Mouse (Mus musculus) forelimb bud, embryonic 11.5 days (tissue): Measurements from ENCODE around the gene Mettl16.
"Not testable (repeated sequence)": the region's sequence is repeated elsewhere in the genome, so short reads cannot be mapped to it uniquely, and the experiment has no call there.

ENCODE experiments used
- DNase-seq: peaks from one replicate; pipeline ENCODE4 v3.0.0-alpha.2; 2012; ENCODE audit warnings: low read depth, low spot score

Gene Mettl16

GRCm38 (mm10) chr11:74792874-74793273 lies 22.2 kb downstream of the Mettl16 start:
- no peak for DNase-seq

DNA sequence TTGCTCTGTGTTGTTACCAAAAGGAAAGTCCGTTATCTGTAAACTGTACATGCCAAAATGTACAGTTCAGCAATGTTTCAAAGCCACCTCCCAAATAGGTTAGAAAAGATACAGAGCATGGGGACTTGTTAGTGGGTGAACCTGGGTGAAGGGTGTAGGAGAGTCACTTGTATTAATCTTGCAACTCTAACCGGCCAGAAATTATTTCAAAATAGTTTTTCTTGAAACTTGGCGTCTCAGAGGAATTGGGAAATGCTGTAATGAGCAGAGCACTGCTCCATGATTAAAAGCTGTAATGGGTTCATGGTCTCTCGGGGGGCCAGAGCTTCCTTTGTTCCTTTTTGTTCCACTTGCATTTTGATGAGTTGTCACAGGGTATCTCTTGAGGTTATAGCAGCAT lies 30.0 kb downstream of the Mettl16 start:
- no peak for DNase-seq

DNA sequence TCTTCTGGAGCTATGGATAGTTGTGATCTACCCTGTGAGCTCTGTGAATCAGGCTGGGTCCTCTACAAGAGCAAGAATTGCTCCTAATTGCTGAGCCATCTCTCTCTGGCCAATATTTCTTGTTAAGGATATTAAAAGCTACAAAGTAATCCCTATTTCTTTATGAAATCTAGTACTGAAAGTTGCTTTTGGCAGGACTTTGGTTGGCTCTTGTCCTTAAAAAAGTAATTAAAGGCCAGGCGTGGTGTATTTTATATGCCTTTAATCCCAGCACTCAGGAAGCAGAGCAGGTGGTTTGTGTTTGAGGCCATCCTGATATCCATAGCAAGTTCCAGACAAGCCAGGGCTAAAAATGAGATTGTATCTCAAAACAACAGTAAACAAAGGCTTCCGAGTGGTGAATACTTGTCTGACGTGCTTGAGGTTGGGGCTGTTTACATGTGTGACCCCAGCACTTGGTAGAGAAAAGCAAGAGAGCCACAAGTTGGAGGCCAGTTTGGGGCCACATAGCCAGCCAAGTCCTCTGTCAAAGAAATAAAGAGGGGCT lies 33.5 kb downstream of the Mettl16 start:
- DNase-seq, result no peak

GRCm38 (mm10) chr11:74807246-74807882 lies 36.7 kb downstream of the Mettl16 start:
- no peak for DNase-seq

DNA sequence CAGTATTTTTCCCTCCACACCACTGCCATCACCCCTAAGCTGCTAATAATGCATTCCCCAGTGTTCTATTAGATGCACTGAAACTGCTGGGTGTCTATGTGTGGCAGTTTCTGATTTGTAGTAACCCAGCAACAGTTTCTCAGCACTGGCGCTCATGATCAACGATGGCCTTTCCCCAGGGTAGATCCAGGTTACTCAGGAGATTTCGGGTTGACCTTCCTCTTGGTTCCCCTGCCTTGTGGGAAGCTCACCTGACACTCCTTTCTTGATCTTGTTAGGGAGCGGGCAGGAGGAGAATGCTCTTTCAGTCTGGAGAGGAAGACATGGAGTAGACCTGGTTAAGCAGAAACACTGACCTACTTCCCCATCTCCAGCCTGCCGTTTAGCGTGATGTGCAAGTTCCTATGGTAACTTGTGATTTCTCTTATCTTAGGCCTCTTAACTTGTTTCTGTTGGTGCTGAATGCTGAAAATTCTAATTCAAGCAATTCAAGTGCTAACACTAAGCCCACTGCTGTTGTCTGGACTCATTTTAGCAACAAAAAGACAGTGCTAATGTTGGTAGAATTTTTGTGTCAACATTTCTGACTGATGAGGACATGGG lies 37.7 kb downstream of the Mettl16 start:
- no peak for DNase-seq

GRCm38 (mm10) chr11:74810134-74810533 lies 39.5 kb downstream of the Mettl16 start:
- no peak for DNase-seq

- not testable (repeated sequence) for DNase-seq
Measured at GRCm38 (mm10) chr11:74811027-74811426, 40.4 kb downstream of the Mettl16 start.

- DNase-seq, result no peak
Measured at GRCm38 (mm10) chr11:74811538-74811937, 40.9 kb downstream of the Mettl16 start.

- no peak for DNase-seq
Measured at GRCm38 (mm10) chr11:74815795-74816194, 45.2 kb downstream of the Mettl16 start.

GRCm38 (mm10) chr11:74820921-74821320 lies 50.3 kb downstream of the Mettl16 start:
- DNase-seq, result no peak

GRCm38 (mm10) chr11:74821463-74821862 lies 50.8 kb downstream of the Mettl16 start:
- DNase-seq, result no peak

DNA sequence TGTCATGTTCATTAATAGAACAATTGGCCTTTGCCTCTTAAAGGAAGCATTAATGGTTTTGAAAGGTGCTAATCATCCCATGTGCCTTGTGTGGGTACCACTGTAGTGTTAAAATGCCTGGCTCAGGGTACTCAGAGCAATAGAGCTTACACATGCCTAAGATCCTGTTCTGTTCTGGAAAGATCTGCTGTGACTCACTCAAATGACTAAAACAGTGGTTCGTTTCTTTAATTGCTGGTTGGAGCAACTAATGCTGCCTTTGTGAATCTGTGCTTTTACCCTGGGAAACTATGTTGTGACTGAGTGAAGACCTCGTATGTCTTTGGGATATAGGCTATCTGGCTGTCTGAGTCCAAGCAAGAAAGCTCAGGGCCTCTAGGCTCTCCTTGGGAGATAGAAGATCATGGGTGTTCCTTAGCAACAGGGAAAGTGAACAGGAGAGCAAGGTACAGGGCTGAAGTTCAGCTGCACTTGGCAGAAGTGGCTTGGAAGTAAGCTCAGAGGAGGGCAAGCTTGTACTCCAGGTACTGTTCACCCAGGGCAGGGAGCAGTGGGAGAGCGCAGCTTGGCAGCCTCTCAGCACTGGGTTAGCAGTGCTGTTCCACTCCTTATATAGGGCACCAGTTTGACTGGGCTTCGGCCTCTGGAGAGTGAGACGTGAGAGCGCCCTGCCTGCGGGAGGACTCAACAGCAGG lies 52.3 kb downstream of the Mettl16 start:
- no peak for DNase-seq

DNA sequence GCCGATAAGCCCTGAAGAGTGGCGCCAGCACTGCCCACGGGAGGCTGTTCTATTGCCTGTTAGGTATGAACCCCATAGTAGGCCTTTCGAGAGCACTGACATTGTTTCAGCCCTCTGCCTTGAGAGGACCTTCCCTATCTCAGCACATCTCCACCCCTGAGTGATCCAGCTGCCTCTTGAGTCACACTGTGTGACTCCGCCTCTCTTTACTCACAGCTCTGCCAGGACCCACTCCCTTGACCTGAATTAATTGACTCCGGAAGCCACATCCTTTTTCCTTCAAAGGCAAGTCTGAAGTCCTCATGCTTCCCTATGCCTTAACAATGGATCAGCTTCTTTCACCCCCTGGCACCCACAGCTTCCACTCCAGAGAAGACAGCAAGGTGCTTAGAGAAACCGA lies 55.5 kb downstream of the Mettl16 start:
- no peak for DNase-seq

DNA sequence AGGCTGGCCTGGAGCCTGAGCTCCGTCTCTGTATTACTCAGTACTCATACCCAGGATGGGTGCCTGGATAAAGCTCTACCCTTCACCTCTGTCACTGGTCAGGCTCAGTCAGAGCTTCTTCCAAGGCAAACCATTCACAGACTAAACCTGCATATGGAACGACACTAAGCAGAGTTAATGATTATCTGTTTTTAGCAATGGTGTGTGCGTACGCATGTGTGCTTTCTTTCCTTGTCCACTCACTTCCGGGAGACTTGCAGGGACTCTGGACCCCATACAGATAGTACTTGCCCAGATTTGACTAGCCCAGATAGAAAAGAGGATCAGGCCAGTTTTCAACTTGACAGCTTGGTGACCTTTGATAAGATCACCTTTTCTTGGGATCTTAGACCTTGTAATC lies 56.1 kb downstream of the Mettl16 start:
- no peak for DNase-seq

- no peak for DNase-seq
Measured at GRCm38 (mm10) chr11:74827791-74828403, 57.3 kb downstream of the Mettl16 start.

- no peak for DNase-seq
Measured at GRCm38 (mm10) chr11:74828404-74828931, 57.8 kb downstream of the Mettl16 start.

- no peak for DNase-seq
Measured at GRCm38 (mm10) chr11:74828965-74829550, 58.4 kb downstream of the Mettl16 start.

DNA sequence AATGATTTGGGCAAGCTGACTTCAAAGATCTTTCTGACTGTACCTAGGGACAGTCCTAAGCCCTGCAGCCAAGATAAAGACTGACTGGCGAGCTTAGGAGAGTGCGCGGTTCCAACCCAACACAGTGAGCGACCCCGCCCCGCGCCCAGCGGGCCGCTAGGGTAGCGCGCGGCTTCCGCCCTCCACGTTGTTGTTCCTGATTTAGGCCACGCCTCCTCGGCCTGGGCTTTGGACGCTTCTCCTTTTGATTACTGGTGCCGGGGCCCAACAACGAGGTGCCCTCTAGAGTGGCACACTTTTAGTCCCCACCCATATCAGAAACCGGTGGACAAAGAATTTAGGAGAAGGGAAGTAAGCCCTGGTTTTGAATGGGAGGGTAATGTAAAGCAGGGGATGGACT lies 59.2 kb downstream of the Mettl16 start:
- DNase-seq, result peak; percentile 81

- peak; percentile 98 for DNase-seq
Measured at GRCm38 (mm10) chr11:74830256-74831161, 59.9 kb downstream of the Mettl16 start, which contains the start of gene Mnt. Gene Mnt, plus strand, starts transcription at chr11:74830920.

- peak; percentile 21 for DNase-seq
Measured at GRCm38 (mm10) chr11:74831191-74831605, 60.6 kb downstream of the Mettl16 start.
